18 mouse cellular contexts compared by ENCODE assay signal in the genomic region with DNA sequence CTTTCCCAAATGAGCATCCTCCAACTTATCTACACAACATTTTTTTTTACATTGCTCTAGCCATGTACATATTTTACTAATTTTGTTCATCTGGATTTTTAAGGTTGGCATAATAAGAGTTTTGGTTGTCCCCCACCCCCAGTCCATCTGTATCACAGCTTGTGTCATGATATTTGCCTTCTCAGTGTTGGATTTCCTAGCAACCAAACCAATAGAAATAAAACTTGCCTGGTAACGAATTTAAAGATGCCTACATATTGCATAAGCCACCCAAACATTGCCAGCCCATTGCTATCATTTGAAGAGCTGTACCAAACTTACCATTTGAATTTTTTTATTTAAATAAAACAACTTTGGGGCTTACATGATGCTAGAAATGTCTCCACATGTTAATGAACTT. TPM values are rescaled to one million over a fixed set of nuclear protein-coding genes. Genes with fewer than 3 reads are reported as not detected.
"Had no signal": no experiment of that assay in that cellular context is flagged by ENCODE, and none has a peak within 500 bp of the region (broad histone marks: within the 10 kb centered on the region; RNA-seq: fewer than 3 reads in every experiment).

No protein-coding gene starts in this region.

- H3K36me3 ChIP-seq: kidney, embryonic 15.5 days; limb, embryonic 10.5 days; liver, embryonic 15.5 days; midbrain, embryonic 10.5 days; neural tube, embryonic 15.5 days had no signal

- ATAC-seq: intestine, embryonic 16.5 days; lung, postnatal 0 days had no signal

- H3K4me3 ChIP-seq: kidney, embryonic 15.5 days; limb, embryonic 10.5 days; liver, embryonic 15.5 days; midbrain, embryonic 10.5 days; myocyte; neural tube, embryonic 15.5 days had no signal

- H3K27me3 ChIP-seq: kidney, embryonic 15.5 days; liver, embryonic 15.5 days; neural tube, embryonic 15.5 days had no signal

- H3K4me1 ChIP-seq: kidney, embryonic 15.5 days; limb, embryonic 10.5 days; liver, embryonic 15.5 days; midbrain, embryonic 10.5 days; neural tube, embryonic 15.5 days had no signal

- H3K9me3 ChIP-seq: limb, embryonic 10.5 days; liver, embryonic 15.5 days; neural tube, embryonic 15.5 days had no signal

- H3K4me2 ChIP-seq: kidney, embryonic 15.5 days; liver, embryonic 11.5 days; liver, embryonic 15.5 days; neural tube, embryonic 15.5 days had no signal

- DNase-seq: kidney, adult 2 months; kidney, postnatal 14 days; lung, adult 2 months; lung, postnatal 4 days; midbrain, embryonic 14.5 days; thymus, postnatal 4 days had no signal

- H3K27ac ChIP-seq: kidney, embryonic 15.5 days; limb, embryonic 10.5 days; liver, embryonic 15.5 days; midbrain, embryonic 10.5 days; neural tube, embryonic 15.5 days had no signal

- H3K9ac ChIP-seq: kidney, embryonic 15.5 days; liver, embryonic 15.5 days; neural tube, embryonic 15.5 days had no signal

RNA-seq across cellular contexts. Expression of a gene that starts 16.5 kb away (rescaled TPM):
- total RNA-seq: megakaryocyte, adult 5-6 weeks had no signal
- polyA plus RNA-seq: large intestine, adult 2 months; liver, embryonic 11.5 days; midbrain, embryonic 10.5 days; small intestine, adult 2 months had no signal

RNA-seq across cellular contexts. Expression of a gene that starts 28.0 kb away (rescaled TPM):
- total RNA-seq: megakaryocyte, adult 5-6 weeks had no signal
- polyA plus RNA-seq: intestine, embryonic 16.5 days; kidney, adult 2 months; large intestine, adult 2 months; limb, embryonic 10.5 days; liver, embryonic 11.5 days; liver, embryonic 15.5 days; small intestine, adult 2 months had no signal

RNA-seq across cellular contexts. Expression of a gene that starts 55.6 kb away (rescaled TPM):
- total RNA-seq: megakaryocyte, adult 5-6 weeks had no signal
- polyA plus RNA-seq: intestine, embryonic 16.5 days; kidney, embryonic 15.5 days; limb, embryonic 10.5 days; liver, embryonic 11.5 days; lung, postnatal 0 days; midbrain, embryonic 10.5 days; neural tube, embryonic 15.5 days; small intestine, adult 2 months had no signal
